Mouse (Mus musculus) heart, embryonic 10.5 days (tissue): Measurements from ENCODE around the gene Pbsn. TPM values are rescaled to one million over a fixed set of nuclear protein-coding genes. Genes with fewer than 3 reads are reported as not detected.

Experiments
- DNase-seq: peaks from one replicate; pipeline ENCODE4 v3.0.0-alpha.2; 2017; ENCODE audit warnings: low spot score
- H3K27ac ChIP-seq: fragments of 300-500 bp; sonication (generic); 2 replicates; pipeline ENCODE4 v1.5.1; 2016; ENCODE audit warnings: mild to moderate bottlenecking
- H3K27me3 ChIP-seq: fragments of 300-500 bp; sonication (generic); 2 replicates; pipeline ENCODE4 v1.6.1; 2016; ENCODE audit warnings: mild to moderate bottlenecking; ENCODE audit not compliant: poor library complexity, insufficient read depth, severe bottlenecking
- H3K36me3 ChIP-seq: fragments of 300-500 bp; sonication (generic); 2 replicates; pipeline ENCODE4 v1.6.1; 2016; ENCODE audit warnings: mild to moderate bottlenecking, moderate library complexity
- H3K4me1 ChIP-seq: fragments of 300-500 bp; sonication (generic); 2 replicates; pipeline ENCODE4 v1.6.1; 2016; ENCODE audit warnings: mild to moderate bottlenecking
- H3K4me3 ChIP-seq: fragments of 300-500 bp; sonication (generic); 2 replicates; pipeline ENCODE4 v1.5.1; 2016; ENCODE audit warnings: mild to moderate bottlenecking, moderate library complexity
- H3K9me3 ChIP-seq: fragments of 300-500 bp; sonication (generic); 2 replicates; pipeline ENCODE4 v1.6.1; 2016; ENCODE audit warnings: mild to moderate bottlenecking, moderate library complexity
- WGBS: fragments of 180-500 bp; shearing (Covaris S2); methylation state at CpG from one replicate; pipeline ENCODE4 v1.1.7; 2016; 5-methylcytosine and 5-hydroxymethylcytosine counted together
- polyA plus RNA-seq: library from polyadenylated mRNA; unstranded; fragments of >200 nt; fragmentation: Nextera tagmentation; extraction: Ambion mirVana; gene quantifications from 2 replicates; pipeline ENCODE4 v1.2.1, GENCODE M21; 2016

Pbsn gene
- polyA plus RNA-seq, 1 experiment from 2014 or later: not detected

- peak; percentile 76 for DNase-seq
- WGBS: 11% methylated on average over 61 of the region's 61 CpGs
- H3K27ac ChIP-seq: peak overlapping the region; percentile 88
- H3K9me3 ChIP-seq: no peaks in the 10 kb centered on the region
- 0 out of 2 replicates have a peak, but pooled peaks cover 5% of the 10 kb centered on the region for H3K4me1 ChIP-seq
- H3K27me3 ChIP-seq: no peaks in the 10 kb centered on the region
- H3K4me3 ChIP-seq: peak overlapping the region; percentile 64
- no peaks in the 10 kb centered on the region for H3K36me3 ChIP-seq
Measured at GRCm38 (mm10) chrX:77794962-77795857, 58.2 kb downstream of the Pbsn start.

GRCm38 (mm10) chrX:77788675-77789074, 64.7 kb downstream of the Pbsn start:
- Histone ChIP-seq H3K27ac (no peak overlapping the region), H3K9me3 (no peaks in the 10 kb centered on the region), H3K4me3 (no peak overlapping the region), H3K36me3 (no peaks in the 10 kb centered on the region), H3K4me1 (no peaks in the 10 kb centered on the region), H3K27me3 (no peaks in the 10 kb centered on the region)
- DNase-seq: no peak
- 72% methylated on average over 3 of the region's 3 CpGs for WGBS

Other genes with a start within 250 kb of the Pbsn start
- 9.4 and 9.8 TPM in 2 replicates for gene Prkx, start 57.3 kb downstream of the Pbsn start, polyA plus RNA-seq
- gene Gm14744, start 11.1 kb upstream of the Pbsn start, polyA plus RNA-seq: not detected in 2 replicates
- not detected in 2 replicates for gene 5430402E10Rik, start 71.4 kb upstream of the Pbsn start, polyA plus RNA-seq
- not detected in 2 replicates for gene Obp1a, start 237.8 kb upstream of the Pbsn start, polyA plus RNA-seq